Mouse (Mus musculus): ENCODE measurements around the gene Sult2a6. TPM values are rescaled to one million over a fixed set of nuclear protein-coding genes. Genes with fewer than 3 reads are reported as not detected.

Sult2a6 gene
- not detected in 2 replicates for polyA plus RNA-seq (2014; fragmentation: Nextera tagmentation; extraction: Ambion mirVana)

DNA sequence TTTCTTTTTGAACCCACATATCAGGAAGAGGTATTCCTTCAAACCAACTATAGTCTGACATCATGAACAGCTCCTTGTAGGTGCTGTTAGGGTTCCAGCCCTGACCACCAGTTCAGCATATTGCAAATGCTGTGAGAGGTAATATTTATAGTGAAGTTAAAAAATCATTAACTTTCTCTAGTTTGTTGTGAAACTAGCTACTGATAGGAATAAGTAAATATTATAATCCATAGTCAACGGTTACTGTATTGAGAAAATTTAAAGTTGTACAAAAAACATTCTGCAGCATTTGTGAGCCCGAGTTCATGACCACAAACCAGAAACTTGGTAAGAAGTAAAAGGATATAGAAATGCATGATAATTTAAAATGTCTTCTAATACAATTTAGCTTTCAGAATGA lies at the start of gene Sult2a6:
Sult2a6 (minus strand) TSS at position 101 of the 400 bp plus-strand sequence.
- Histone ChIP-seq H3K27ac (replicated peaks in 1 of 2; ENCODE audit: control insufficient read depth in 1 of 2, insufficient read depth in 1 of 2, low read depth in 2 of 2, low read length in 2 of 2) (no peak within 1 kb of the TSS), H3K4me1 (ENCODE audit: control insufficient read depth in 2 of 2, insufficient read depth in 2 of 2, low read length in 2 of 2) (no peaks in the 10 kb centered on the region)

DNA sequence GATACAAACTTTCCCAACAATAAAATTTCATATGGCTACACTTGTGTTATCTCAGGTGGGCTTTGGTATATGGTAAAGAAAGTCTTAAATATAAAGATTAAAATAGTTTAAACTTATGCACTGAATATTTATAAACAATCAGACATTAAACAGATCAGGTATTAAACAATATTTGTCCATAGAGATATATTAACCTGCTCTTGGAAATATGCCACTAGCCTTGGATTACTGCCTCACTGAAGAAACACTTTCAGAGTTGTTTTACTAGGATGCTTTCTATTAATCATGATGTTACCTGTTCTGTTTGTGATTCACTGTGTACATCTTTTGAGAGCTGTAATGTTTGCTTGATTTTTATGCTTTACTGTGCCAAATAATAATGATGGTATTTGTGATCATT lies 39.4 kb downstream of the Sult2a6 start:
- Histone ChIP-seq H3K27ac (replicated peaks in 1 of 2; ENCODE audit: control insufficient read depth in 1 of 2, insufficient read depth in 1 of 2, low read depth in 2 of 2, low read length in 2 of 2) (no peak overlapping the region), H3K4me3 (ENCODE audit: control insufficient read depth in 1 of 2, insufficient read depth in 1 of 2, low read depth in 1 of 2, low read length in 2 of 2) (no peak overlapping the region), H3K4me2 (ENCODE audit: low read length) (no peak overlapping the region), H3K36me3 (ENCODE audit: control insufficient read depth, insufficient read depth, low read length) (no peaks in the 10 kb centered on the region), H3K27me3 (ENCODE audit: control insufficient read depth, insufficient read depth, low read length) (no peaks in the 10 kb centered on the region), H3K9me3 (ENCODE audit: control insufficient read depth, low read length) (peaks cover 9% of the 10 kb centered on the region), H3K9ac (ENCODE audit: low read length) (no peak overlapping the region), H3K4me1 (ENCODE audit: control insufficient read depth in 2 of 2, insufficient read depth in 2 of 2, low read length in 2 of 2) (no peaks in the 10 kb centered on the region)
- no peak for ATAC-seq (ENCODE audit: insufficient number of reproducible peaks, insufficient read depth, low FRiP score, low read depth)

More for the DNA sequence above, at the start of gene Sult2a6:
- Histone ChIP-seq H3K36me3 (ENCODE audit: control insufficient read depth, insufficient read depth, low read length) (no peaks in the 10 kb centered on the region), H3K9me3 (ENCODE audit: control insufficient read depth, low read length) (peaks cover 16% of the 10 kb centered on the region), H3K27me3 (ENCODE audit: control insufficient read depth, insufficient read depth, low read length) (no peaks in the 10 kb centered on the region), H3K4me2 (ENCODE audit: low read length) (no peak within 1 kb of the TSS), H3K4me3 (ENCODE audit: control insufficient read depth in 1 of 2, insufficient read depth in 1 of 2, low read depth in 1 of 2, low read length in 2 of 2) (no peak within 1 kb of the TSS), H3K9ac (ENCODE audit: low read length) (no peak within 1 kb of the TSS)
- no peak for ATAC-seq (ENCODE audit: insufficient number of reproducible peaks, insufficient read depth, low FRiP score, low read depth)
- 67% methylated on average over 2 of the region's 2 CpGs for WGBS

DNA sequence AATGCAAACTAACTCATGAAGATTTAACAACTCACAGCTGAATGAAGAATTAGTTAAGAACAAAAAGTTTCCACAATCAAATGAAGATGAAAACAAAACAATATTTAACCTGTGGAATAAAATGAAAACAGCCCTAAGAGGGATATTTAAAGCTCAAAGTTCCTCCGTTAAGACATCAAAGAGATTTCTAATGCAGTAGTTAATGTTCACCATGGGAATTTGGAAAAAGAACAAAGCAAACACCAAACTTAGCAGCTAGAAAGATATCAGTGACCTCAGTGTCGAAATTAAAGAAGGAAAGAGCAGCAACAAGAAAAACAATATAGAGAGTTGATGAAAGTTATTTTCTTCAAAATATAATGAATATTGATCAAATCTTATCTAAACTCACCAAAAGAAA lies 51.3 kb downstream of the Sult2a6 start:
- peaks cover 6% of the 10 kb centered on the region; the same call in 1 of the 2 replicates for H3K9me3 ChIP-seq (ENCODE audit: control insufficient read depth, low read length)
- no peak for ATAC-seq (ENCODE audit: insufficient number of reproducible peaks, insufficient read depth, low FRiP score, low read depth)
- 54% methylated on average over 2 of the region's 2 CpGs for WGBS

DNA sequence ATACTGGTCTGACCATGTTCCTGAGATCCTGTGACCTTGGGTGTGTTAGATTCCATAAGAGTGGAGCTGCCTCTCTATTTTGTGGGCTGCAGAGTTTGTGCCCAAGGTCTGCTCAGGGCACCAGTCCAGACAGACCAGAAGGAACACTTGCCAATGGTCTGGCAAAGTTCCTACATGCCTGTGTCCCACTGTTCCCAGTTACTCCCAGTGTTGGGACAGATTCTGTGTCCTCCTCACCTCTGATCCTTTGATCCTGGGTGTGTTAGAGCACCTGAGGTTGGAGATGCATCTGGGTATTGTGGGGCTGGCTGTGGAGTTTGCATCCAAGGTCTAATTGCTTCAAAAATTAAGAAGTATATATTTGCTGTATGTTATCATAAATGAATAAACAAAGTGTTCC lies 52.2 kb downstream of the Sult2a6 start:
- no peak overlapping the region for H3K4me3 ChIP-seq (ENCODE audit: control insufficient read depth in 1 of 2, insufficient read depth in 1 of 2, low read depth in 1 of 2, low read length in 2 of 2)
- ATAC-seq (ENCODE audit: insufficient number of reproducible peaks, insufficient read depth, low FRiP score, low read depth): no peak
- H3K4me1 ChIP-seq (ENCODE audit: control insufficient read depth in 2 of 2, insufficient read depth in 2 of 2, low read length in 2 of 2): no peaks in the 10 kb centered on the region
- no peaks in the 10 kb centered on the region for H3K36me3 ChIP-seq (ENCODE audit: control insufficient read depth, insufficient read depth, low read length)
- no peak overlapping the region for H3K9ac ChIP-seq (ENCODE audit: low read length)
- no peak overlapping the region for H3K4me2 ChIP-seq (ENCODE audit: low read length)
- H3K9me3 ChIP-seq (ENCODE audit: control insufficient read depth, low read length): no peaks in the 10 kb centered on the region; the same call in 1 of the 2 replicates
- no peaks in the 10 kb centered on the region for H3K27me3 ChIP-seq (ENCODE audit: control insufficient read depth, insufficient read depth, low read length)
- no peak overlapping the region for H3K27ac ChIP-seq (replicated peaks in 1 of 2; ENCODE audit: control insufficient read depth in 1 of 2, insufficient read depth in 1 of 2, low read depth in 2 of 2, low read length in 2 of 2)

More for the DNA sequence above, 51.3 kb downstream of the Sult2a6 start:
- Histone ChIP-seq H3K9ac (ENCODE audit: low read length) (no peak overlapping the region), H3K36me3 (ENCODE audit: control insufficient read depth, insufficient read depth, low read length) (no peaks in the 10 kb centered on the region), H3K4me3 (ENCODE audit: control insufficient read depth in 1 of 2, insufficient read depth in 1 of 2, low read depth in 1 of 2, low read length in 2 of 2) (no peak overlapping the region), H3K27ac (replicated peaks in 1 of 2; ENCODE audit: control insufficient read depth in 1 of 2, insufficient read depth in 1 of 2, low read depth in 2 of 2, low read length in 2 of 2) (no peak overlapping the region), H3K27me3 (ENCODE audit: control insufficient read depth, insufficient read depth, low read length) (no peaks in the 10 kb centered on the region), H3K4me2 (ENCODE audit: low read length) (no peak overlapping the region), H3K4me1 (ENCODE audit: control insufficient read depth in 2 of 2, insufficient read depth in 2 of 2, low read length in 2 of 2) (no peaks in the 10 kb centered on the region)

Other genes with a start within 250 kb of the Sult2a6 start
- not detected in 2 replicates for gene Sult2a3, start 131.8 kb downstream of the Sult2a6 start, polyA plus RNA-seq (2014; fragmentation: Nextera tagmentation; extraction: Ambion mirVana)
- gene Obox8, start 78.7 kb upstream of the Sult2a6 start, polyA plus RNA-seq (2014; fragmentation: Nextera tagmentation; extraction: Ambion mirVana): not detected in 2 replicates
- not detected in 2 replicates for gene Sult2a8, start 191.9 kb upstream of the Sult2a6 start, polyA plus RNA-seq (2014; fragmentation: Nextera tagmentation; extraction: Ambion mirVana)
- gene Sult2a7, start 239.4 kb upstream of the Sult2a6 start, polyA plus RNA-seq (2014; fragmentation: Nextera tagmentation; extraction: Ambion mirVana): not detected in 2 replicates